Mouse (Mus musculus): ENCODE measurements around the gene Lrrc75b. TPM values are rescaled to one million over a fixed set of nuclear protein-coding genes. Genes with fewer than 3 reads are reported as not detected.

The Lrrc75b gene
- total and polyA plus RNA-seq, 2 experiments from 2014 or later, result 0.83 to 2.9 TPM

DNA sequence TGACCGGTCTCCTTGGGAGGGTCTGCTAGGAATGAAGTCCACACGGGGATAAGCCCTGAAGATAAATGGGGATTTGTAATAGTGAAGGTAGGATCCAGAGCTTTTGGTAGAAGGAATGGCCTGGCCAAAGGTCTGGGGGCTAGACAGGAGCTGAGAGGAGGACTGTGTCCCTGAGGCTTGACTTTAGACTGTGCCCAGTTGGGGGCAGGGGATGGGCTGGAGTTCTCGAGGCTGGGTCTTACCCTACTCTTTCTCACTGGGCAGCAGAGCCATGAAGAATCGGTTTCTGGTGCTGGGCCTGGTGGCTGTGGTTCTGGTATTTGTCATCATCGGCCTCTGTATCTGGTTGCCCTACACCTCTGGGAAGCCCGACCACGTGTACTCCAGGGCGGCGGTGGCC, 13.8 kb upstream of the Lrrc75b start:
- Histone ChIP-seq H3K9ac (replicated peaks; ENCODE audit: low read depth, low read length) (no peak overlapping the region), H3K27me3 (ENCODE audit: control insufficient read depth, insufficient read depth, low read length) (no peaks in the 10 kb centered on the region), H3K9me3 (replicated peaks; ENCODE audit: control insufficient read depth, low read length) (no peaks in the 10 kb centered on the region), H3K4me1 (ENCODE audit: control insufficient read depth, insufficient read depth) (no peaks in the 10 kb centered on the region), H3K4me3 (ENCODE audit: low read depth, low read length) (no peak overlapping the region), H3K36me3 (replicated peaks; ENCODE audit: control insufficient read depth, insufficient read depth, low read length) (no peaks in the 10 kb centered on the region), H3K4me2 (ENCODE audit: low read depth, low read length) (no peak overlapping the region), H3K27ac (ENCODE audit: low read depth) (no peak overlapping the region)
- ATAC-seq (ENCODE audit: insufficient read depth, low read depth) (no peak), DNase-seq (ENCODE audit: low spot score) (no peak)
- TF ChIP-seq CTCF (IDR thresholded peaks at IDR 0.05; ENCODE audit: low read depth) (no peak), EP300 (IDR thresholded peaks at IDR 0.05; ENCODE audit: low read depth) (no peak)
- WGBS, result 67% methylated on average over 9 of the region's 9 CpGs

DNA sequence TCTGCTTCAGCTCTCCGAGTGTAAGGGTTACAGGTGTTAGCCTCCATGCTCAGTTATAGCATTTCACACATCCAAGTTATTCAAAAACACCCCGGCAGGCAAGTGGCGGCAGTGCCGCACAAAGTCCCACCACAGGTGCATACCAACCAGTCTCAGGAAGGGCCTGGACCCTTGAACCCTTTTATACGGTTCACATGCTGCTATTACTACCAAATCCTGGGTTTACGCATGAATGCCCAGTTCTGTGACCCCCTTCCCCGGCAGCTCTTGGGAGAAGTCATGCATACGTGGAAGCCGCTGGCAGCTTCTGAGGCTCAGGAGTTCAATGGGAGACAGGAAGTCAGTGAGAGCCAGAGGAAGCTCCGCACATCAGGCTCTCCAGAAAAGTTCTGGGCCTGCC, 13.1 kb upstream of the Lrrc75b start:
- H3K9ac ChIP-seq (replicated peaks; ENCODE audit: low read depth, low read length), result no peak overlapping the region
- WGBS, result 79% methylated on average over 10 of the region's 10 CpGs
- H3K27me3 ChIP-seq (ENCODE audit: control insufficient read depth, insufficient read depth, low read length), result peaks cover 6% of the 10 kb centered on the region; the same call in 1 of the 2 replicates
- no peaks in the 10 kb centered on the region for H3K4me1 ChIP-seq (ENCODE audit: control insufficient read depth, insufficient read depth)
- no peak for ATAC-seq (ENCODE audit: insufficient read depth, low read depth)
- H3K36me3 ChIP-seq (replicated peaks; ENCODE audit: control insufficient read depth, insufficient read depth, low read length), result no peaks in the 10 kb centered on the region
- DNase-seq (ENCODE audit: low spot score), result no peak
- H3K4me2 ChIP-seq (ENCODE audit: low read depth, low read length), result no peak overlapping the region
- H3K27ac ChIP-seq (ENCODE audit: low read depth), result no peak overlapping the region
- no peak for TF ChIP-seq CTCF (IDR thresholded peaks at IDR 0.05; ENCODE audit: low read depth)
- no peak for TF ChIP-seq EP300 (IDR thresholded peaks at IDR 0.05; ENCODE audit: low read depth)
- no peak overlapping the region for H3K4me3 ChIP-seq (ENCODE audit: low read depth, low read length)
- no peaks in the 10 kb centered on the region for H3K9me3 ChIP-seq (replicated peaks; ENCODE audit: control insufficient read depth, low read length)

DNA sequence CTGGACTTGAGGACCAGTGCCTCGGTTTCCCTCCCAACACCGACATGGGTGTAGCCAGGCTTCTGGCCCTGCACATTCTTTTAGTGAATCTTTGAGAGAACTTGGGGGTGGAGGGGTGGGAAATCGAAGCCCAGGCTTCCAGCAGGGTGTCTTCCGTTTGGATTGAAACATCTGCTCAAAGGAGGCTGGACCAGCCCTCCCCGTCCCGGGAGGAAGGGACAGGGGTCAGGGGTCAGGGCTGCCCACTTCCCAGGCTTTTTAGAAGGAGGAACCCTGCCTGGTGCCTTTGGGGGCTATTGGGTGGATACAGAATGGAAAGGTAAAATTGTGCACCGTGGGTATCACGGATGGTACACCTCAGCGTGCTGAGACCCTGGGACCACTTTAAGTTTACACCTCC, 11.8 kb upstream of the Lrrc75b start:
- no peak for ATAC-seq (ENCODE audit: insufficient read depth, low read depth)
- 55% methylated on average over 9 of the region's 9 CpGs for WGBS
- no peak overlapping the region for H3K4me2 ChIP-seq (ENCODE audit: low read depth, low read length)

DNA sequence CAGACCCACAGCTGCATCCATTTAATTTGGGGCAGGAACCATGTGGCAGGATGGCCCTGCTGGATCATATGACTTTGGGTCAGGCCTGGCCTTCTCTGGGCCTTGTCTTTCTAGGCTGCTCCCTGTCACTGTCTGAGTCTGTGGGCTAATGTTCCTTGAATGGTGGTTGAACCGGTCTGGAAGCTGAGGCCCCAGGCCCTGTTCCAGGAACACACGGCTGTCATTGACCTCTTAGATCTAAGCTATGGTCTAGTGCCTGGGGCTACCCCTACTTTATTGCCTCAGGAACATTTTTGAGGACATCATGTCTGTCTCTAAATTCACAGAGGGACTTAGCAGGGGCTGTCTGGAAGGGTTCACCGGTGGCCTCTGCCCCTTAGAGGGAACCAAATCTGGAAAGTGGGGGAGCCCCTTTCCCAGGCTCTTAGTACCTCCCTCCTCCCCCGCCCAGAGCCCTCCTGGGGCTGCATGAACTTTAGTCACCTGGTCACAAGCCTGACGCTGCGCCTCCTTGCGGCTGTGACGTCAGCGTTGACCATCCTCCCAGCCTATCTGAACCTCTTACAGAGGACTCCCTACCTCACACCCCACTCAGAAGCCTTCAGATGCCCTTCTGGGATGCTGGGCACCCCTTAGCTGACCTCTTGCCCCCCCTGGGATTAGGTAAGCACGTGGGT, 11.0 kb upstream of the Lrrc75b start:
- H3K9ac ChIP-seq (replicated peaks; ENCODE audit: low read depth, low read length), result no peak overlapping the region
- H3K27me3 ChIP-seq (ENCODE audit: control insufficient read depth, insufficient read depth, low read length), result peaks cover 7% of the 10 kb centered on the region; the same call in 1 of the 2 replicates
- no peaks in the 10 kb centered on the region for H3K9me3 ChIP-seq (replicated peaks; ENCODE audit: control insufficient read depth, low read length)
- TF ChIP-seq CTCF (IDR thresholded peaks at IDR 0.05; ENCODE audit: low read depth) (no peak), EP300 (IDR thresholded peaks at IDR 0.05; ENCODE audit: low read depth) (no peak)
- H3K4me3 ChIP-seq (ENCODE audit: low read depth, low read length), result no peak overlapping the region
- DNase-seq (ENCODE audit: low spot score) (no peak), ATAC-seq (ENCODE audit: insufficient read depth, low read depth) (no peak)
- H3K27ac ChIP-seq (ENCODE audit: low read depth), result no peak overlapping the region
- 39% methylated on average over 10 of the region's 10 CpGs for WGBS
- no peaks in the 10 kb centered on the region for H3K4me1 ChIP-seq (ENCODE audit: control insufficient read depth, insufficient read depth)
- H3K36me3 ChIP-seq (replicated peaks; ENCODE audit: control insufficient read depth, insufficient read depth, low read length), result no peaks in the 10 kb centered on the region
- H3K4me2 ChIP-seq (ENCODE audit: low read depth, low read length), result no peak overlapping the region

More for the DNA sequence above, 11.8 kb upstream of the Lrrc75b start:
- no peaks in the 10 kb centered on the region for H3K9me3 ChIP-seq (replicated peaks; ENCODE audit: control insufficient read depth, low read length)
- H3K36me3 ChIP-seq (replicated peaks; ENCODE audit: control insufficient read depth, insufficient read depth, low read length), result no peaks in the 10 kb centered on the region
- no peak overlapping the region for H3K9ac ChIP-seq (replicated peaks; ENCODE audit: low read depth, low read length)
- TF ChIP-seq CTCF (IDR thresholded peaks at IDR 0.05; ENCODE audit: low read depth), result no peak
- no peak for TF ChIP-seq EP300 (IDR thresholded peaks at IDR 0.05; ENCODE audit: low read depth)
- no peak overlapping the region for H3K4me3 ChIP-seq (ENCODE audit: low read depth, low read length)
- DNase-seq (ENCODE audit: low spot score), result no peak
- peaks cover 7% of the 10 kb centered on the region; the same call in 1 of the 2 replicates for H3K27me3 ChIP-seq (ENCODE audit: control insufficient read depth, insufficient read depth, low read length)
- H3K27ac ChIP-seq (ENCODE audit: low read depth), result no peak overlapping the region
- H3K4me1 ChIP-seq (ENCODE audit: control insufficient read depth, insufficient read depth), result no peaks in the 10 kb centered on the region

DNA sequence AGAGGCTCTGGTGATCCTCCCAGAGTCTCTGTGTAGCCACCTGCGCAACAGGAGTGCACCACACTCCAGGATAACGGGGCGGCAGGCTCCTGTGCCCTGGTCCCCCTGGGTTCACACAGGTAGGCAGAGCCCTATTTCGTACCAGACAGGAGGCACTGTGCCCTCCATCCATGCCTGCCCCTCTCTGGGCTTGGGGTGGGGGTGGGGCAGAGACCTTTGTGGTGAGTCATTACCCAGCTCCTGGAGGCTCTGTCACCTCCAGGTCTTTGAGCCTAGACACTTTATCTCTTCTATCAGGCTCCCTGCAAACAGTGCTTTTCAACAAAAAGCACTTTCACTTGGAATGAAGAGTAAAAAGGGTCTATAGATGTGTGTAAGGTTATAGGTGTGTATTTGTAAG, 8.7 kb upstream of the Lrrc75b start:
- no peak for TF ChIP-seq CTCF (IDR thresholded peaks at IDR 0.05; ENCODE audit: low read depth)
- no peak for TF ChIP-seq EP300 (IDR thresholded peaks at IDR 0.05; ENCODE audit: low read depth)
- no peaks in the 10 kb centered on the region for H3K36me3 ChIP-seq (replicated peaks; ENCODE audit: control insufficient read depth, insufficient read depth, low read length)
- DNase-seq (ENCODE audit: low spot score) (no peak), ATAC-seq (ENCODE audit: insufficient read depth, low read depth) (no peak)
- H3K27me3 ChIP-seq (ENCODE audit: control insufficient read depth, insufficient read depth, low read length), result peaks cover 7% of the 10 kb centered on the region; the same call in 1 of the 2 replicates
- 36% methylated on average over 4 of the region's 4 CpGs for WGBS
- H3K9me3 ChIP-seq (replicated peaks; ENCODE audit: control insufficient read depth, low read length), result no peaks in the 10 kb centered on the region
- no peak overlapping the region for H3K4me3 ChIP-seq (ENCODE audit: low read depth, low read length)
- H3K9ac ChIP-seq (replicated peaks; ENCODE audit: low read depth, low read length), result no peak overlapping the region
- no peak overlapping the region for H3K27ac ChIP-seq (ENCODE audit: low read depth)
- no peaks in the 10 kb centered on the region for H3K4me1 ChIP-seq (ENCODE audit: control insufficient read depth, insufficient read depth)
- no peak overlapping the region for H3K4me2 ChIP-seq (ENCODE audit: low read depth, low read length)

DNA sequence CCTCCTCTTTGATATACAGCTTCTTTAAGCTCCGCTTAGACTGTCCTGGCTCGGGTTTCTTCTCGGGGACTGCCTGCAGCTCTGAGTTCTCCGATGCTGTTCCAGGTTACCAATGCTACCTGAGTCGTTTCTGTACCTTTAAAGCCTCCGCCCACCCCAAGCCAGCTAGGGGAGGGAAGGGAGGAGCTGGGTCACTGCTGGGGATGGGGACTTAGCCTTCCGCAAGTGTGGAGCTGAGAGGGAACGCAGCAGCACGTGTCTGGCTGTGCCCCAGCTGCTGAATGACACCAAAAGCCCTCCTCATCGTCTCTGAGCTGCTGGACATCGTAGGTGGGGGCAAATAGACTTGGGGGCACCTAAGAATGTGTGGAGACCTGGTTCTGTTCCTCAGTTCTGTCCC, 8.3 kb upstream of the Lrrc75b start:
- no peaks in the 10 kb centered on the region for H3K9me3 ChIP-seq (replicated peaks; ENCODE audit: control insufficient read depth, low read length)
- H3K27me3 ChIP-seq (ENCODE audit: control insufficient read depth, insufficient read depth, low read length), result peaks cover 7% of the 10 kb centered on the region; the same call in 1 of the 2 replicates
- H3K36me3 ChIP-seq (replicated peaks; ENCODE audit: control insufficient read depth, insufficient read depth, low read length), result no peaks in the 10 kb centered on the region
- no peak overlapping the region for H3K27ac ChIP-seq (ENCODE audit: low read depth)
- 9% methylated on average over 11 of the region's 11 CpGs for WGBS
- H3K4me3 ChIP-seq (ENCODE audit: low read depth, low read length), result no peak overlapping the region
- no peak for ATAC-seq (ENCODE audit: insufficient read depth, low read depth)
- no peaks in the 10 kb centered on the region for H3K4me1 ChIP-seq (ENCODE audit: control insufficient read depth, insufficient read depth)
- no peak for DNase-seq (ENCODE audit: low spot score)
- H3K9ac ChIP-seq (replicated peaks; ENCODE audit: low read depth, low read length), result no peak overlapping the region
- TF ChIP-seq CTCF (IDR thresholded peaks at IDR 0.05; ENCODE audit: low read depth) (no peak), EP300 (IDR thresholded peaks at IDR 0.05; ENCODE audit: low read depth) (no peak)
- no peak overlapping the region for H3K4me2 ChIP-seq (ENCODE audit: low read depth, low read length)

All from heart, postnatal 0 days (tissue).